Mouse (Mus musculus) hindbrain, embryonic 13.5 days (tissue): Measurements from ENCODE around the gene Hadhb. TPM values are rescaled to one million over a fixed set of nuclear protein-coding genes. Genes with fewer than 3 reads are reported as not detected.
"Not testable (repeated sequence)": the region's sequence is repeated elsewhere in the genome, so short reads cannot be mapped to it uniquely, and the experiment has no call there.

ENCODE experiments used
- ATAC-seq: fragments of 200-750 bp; cut with Nextera tagmentation; 2 replicates; pipeline ENCODE4 v1.8.0; 2017; ENCODE audit warnings: moderate TSS enrichment; ENCODE audit not compliant: low FRiP score
- H3K27ac ChIP-seq: fragments of 300-500 bp; sonication (generic); 2 replicates; pipeline ENCODE4 v1.5.1; 2015; ENCODE audit warnings: inconsistent platforms, mild to moderate bottlenecking, moderate library complexity
- H3K27me3 ChIP-seq: fragments of 300-500 bp; sonication (generic); 2 replicates; pipeline ENCODE4 v1.6.1; 2015; ENCODE audit warnings: mild to moderate bottlenecking, inconsistent platforms
- H3K36me3 ChIP-seq: fragments of 300-500 bp; sonication (generic); 2 replicates; pipeline ENCODE4 v1.6.1; 2015; ENCODE audit warnings: mild to moderate bottlenecking, inconsistent platforms
- H3K4me1 ChIP-seq: fragments of 300-500 bp; sonication (generic); replicated peaks from 2 replicates; pipeline ENCODE4 v1.6.1; 2015; ENCODE audit warnings: inconsistent platforms
- H3K4me2 ChIP-seq: fragments of 300-500 bp; sonication (generic); 2 replicates; pipeline ENCODE4 v1.6.1; 2015; ENCODE audit warnings: inconsistent platforms, mild to moderate bottlenecking, moderate library complexity
- H3K4me3 ChIP-seq: fragments of 300-500 bp; sonication (generic); 2 replicates; pipeline ENCODE4 v1.5.1; 2015; ENCODE audit warnings: mild to moderate bottlenecking, inconsistent platforms
- H3K9ac ChIP-seq: fragments of 300-500 bp; sonication (generic); 2 replicates; pipeline ENCODE4 v1.6.1; 2015; ENCODE audit warnings: mild to moderate bottlenecking, inconsistent platforms
- H3K9me3 ChIP-seq: fragments of 300-500 bp; sonication (generic); 2 replicates; pipeline ENCODE4 v1.6.1; 2016; ENCODE audit warnings: inconsistent platforms
- WGBS: fragments of 180-500 bp; shearing (Covaris S2); methylation state at CpG from one replicate; pipeline ENCODE4 v1.1.7; 2015; 5-methylcytosine and 5-hydroxymethylcytosine counted together
- polyA plus RNA-seq: library from polyadenylated mRNA; unstranded; fragments of >200 nt; fragmentation: Nextera tagmentation; extraction: Ambion mirVana; gene quantifications from 2 replicates; pipeline ENCODE4 v1.2.1, GENCODE M21; 2015

Gene Hadhb
- polyA plus RNA-seq, 1 experiment from 2014 or later: 70.7 TPM

DNA sequence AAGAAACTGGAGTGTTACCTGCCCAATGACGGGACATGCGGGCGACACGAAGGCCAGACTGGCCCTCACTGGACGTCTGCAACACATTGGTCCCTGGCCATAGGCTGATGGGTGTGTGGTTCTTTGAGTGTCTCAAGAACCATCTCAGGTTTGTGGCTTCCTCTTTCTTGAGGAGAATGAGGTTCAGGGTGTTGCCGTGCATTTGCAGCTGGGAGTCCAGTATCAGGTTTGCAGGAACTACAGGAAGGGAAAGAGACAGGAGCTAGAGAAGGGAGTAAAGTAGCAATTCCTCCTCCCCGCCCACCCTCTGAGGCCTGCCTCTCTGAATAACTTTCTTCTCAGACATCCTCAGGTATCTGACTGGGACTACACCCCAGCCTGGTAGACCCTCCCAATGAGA lies 47.2 kb downstream of the Hadhb start:
- no peak for ATAC-seq
- no peak overlapping the region for H3K4me2 ChIP-seq
- H3K9ac ChIP-seq: no peak overlapping the region
- WGBS: 92% methylated on average over 7 of the region's 7 CpGs
- no peaks in the 10 kb centered on the region for H3K27me3 ChIP-seq
- no peaks in the 10 kb centered on the region for H3K36me3 ChIP-seq
- H3K4me1 ChIP-seq: no peaks in the 10 kb centered on the region
- no peak overlapping the region for H3K4me3 ChIP-seq
- H3K9me3 ChIP-seq: no peaks in the 10 kb centered on the region
- H3K27ac ChIP-seq: no peak overlapping the region

DNA sequence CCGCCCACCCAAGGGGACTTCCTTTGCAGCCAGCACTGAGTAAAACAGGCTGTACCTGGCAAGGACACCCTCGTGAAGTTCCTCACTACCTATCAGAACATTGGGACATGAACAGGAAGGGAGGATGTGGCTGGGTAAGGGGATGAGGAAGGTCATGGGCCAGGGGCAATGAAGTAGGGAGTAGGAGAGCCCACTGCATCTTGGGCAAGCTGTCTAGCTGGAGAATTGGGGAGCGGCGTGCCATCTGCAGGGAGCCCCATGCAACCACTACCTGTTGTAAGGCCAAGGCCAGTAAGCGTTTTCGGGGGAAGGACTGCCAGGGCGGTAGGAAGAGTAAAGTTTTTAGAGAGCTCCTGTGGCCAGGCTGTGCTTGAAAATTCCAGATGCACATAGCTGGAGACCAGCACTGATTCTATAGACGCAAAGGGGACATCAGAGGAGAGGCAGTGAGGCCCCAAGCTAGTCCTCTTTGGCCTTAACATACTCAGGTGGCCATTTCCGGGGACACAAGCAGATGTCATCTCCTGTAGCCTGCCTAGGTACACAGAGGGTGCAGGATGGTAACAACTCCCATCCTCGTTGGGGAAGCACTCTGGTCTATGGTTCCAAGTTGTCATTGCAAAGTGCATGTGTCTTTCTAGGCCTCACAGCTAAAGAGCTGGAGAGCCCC lies 48.3 kb downstream of the Hadhb start:
- Histone ChIP-seq H3K4me3 (no peak overlapping the region), H3K4me2 (no peak overlapping the region), H3K9ac (no peak overlapping the region), H3K27me3 (no peaks in the 10 kb centered on the region), H3K36me3 (no peaks in the 10 kb centered on the region), H3K9me3 (no peaks in the 10 kb centered on the region), H3K4me1 (no peaks in the 10 kb centered on the region), H3K27ac (no peak overlapping the region)
- 86% methylated on average over 10 of the region's 10 CpGs for WGBS
- ATAC-seq: no peak

DNA sequence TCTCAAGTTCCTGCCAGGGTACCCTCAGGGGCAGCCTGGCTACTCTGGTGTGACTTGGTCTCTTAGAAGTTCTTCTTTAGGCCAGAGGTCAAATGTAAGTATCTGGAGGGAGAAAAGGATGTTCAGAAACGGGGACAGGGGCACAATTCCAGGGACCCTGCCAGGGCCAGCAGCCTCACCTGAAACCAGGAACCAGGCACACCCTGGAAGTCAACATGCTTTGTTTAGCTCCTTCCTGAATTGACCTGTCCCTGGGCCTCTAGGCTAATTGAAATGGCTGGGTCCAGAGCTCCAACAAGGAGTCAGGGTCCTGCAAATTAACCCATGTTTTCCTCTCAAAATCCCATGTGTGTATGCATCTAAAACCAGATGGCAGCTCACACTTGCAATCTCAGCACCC lies 49.4 kb downstream of the Hadhb start:
- no peaks in the 10 kb centered on the region for H3K36me3 ChIP-seq
- no peak overlapping the region for H3K27ac ChIP-seq
- no peaks in the 10 kb centered on the region for H3K9me3 ChIP-seq
- H3K4me1 ChIP-seq: no peaks in the 10 kb centered on the region
- no peaks in the 10 kb centered on the region for H3K27me3 ChIP-seq
- no peak overlapping the region for H3K4me3 ChIP-seq
- H3K4me2 ChIP-seq: no peak overlapping the region
- ATAC-seq: no peak
- H3K9ac ChIP-seq: no peak overlapping the region
- WGBS: 52% methylated on average over 1 of the region's 1 CpGs

DNA sequence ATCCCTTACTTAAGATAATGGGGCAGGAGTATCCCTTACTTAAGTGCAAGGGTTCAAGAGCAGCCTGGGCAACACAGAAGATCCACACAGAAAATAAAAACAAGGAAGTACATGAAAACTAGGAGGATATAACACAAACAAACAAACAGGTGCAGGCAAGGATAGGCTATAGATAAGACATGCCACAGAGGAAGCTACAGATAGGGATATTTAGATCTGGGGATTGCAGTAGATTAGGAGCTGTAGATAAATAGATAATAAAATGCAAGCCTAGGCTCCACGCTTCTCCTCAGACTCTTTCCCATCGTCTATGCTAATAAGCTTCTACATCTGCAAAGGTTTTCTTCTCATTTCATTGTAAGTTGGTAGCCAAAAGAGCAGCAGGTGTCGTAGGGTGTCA lies 50.0 kb downstream of the Hadhb start:
- WGBS: 61% methylated on average over 3 of the region's 3 CpGs

DNA sequence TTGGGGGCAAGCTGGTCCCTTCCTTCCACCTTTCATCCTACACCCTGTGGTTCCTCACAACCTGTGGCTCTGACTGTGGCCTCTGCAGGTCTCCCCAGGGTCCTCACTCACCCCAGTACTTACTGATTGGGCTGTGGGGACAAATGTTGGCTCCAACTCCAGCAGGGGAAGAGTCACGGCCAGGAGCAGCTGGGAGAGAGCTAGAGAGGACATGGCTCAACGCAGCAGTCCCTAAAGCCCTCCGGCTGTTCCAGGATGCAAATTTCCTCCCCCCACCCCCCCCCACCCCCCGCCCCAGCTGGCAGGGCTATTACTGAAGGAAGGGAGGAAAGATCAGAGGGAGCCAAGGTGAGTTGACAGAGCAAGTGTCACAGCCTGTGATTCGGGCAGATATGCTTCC lies 50.4 kb downstream of the Hadhb start, which contains the start of gene Adgrf3:
Adgrf3 (minus strand) TSS at position 230 of the 400 bp plus-strand sequence.
- no peak for ATAC-seq
- Histone ChIP-seq H3K27me3 (no peaks in the 10 kb centered on the region), H3K27ac (no peak within 1 kb of the TSS), H3K4me3 (no peak within 1 kb of the TSS), H3K4me1 (no peaks in the 10 kb centered on the region), H3K4me2 (no peak within 1 kb of the TSS), H3K36me3 (no peaks in the 10 kb centered on the region), H3K9ac (no peak within 1 kb of the TSS), H3K9me3 (no peaks in the 10 kb centered on the region)
- WGBS: 35% methylated on average over 5 of the region's 5 CpGs

More for the DNA sequence above, 50.0 kb downstream of the Hadhb start:
- Histone ChIP-seq H3K9me3 (no peaks in the 10 kb centered on the region), H3K27ac (no peak overlapping the region), H3K4me3 (no peak overlapping the region), H3K4me2 (no peak overlapping the region), H3K36me3 (no peaks in the 10 kb centered on the region), H3K9ac (no peak overlapping the region), H3K4me1 (no peaks in the 10 kb centered on the region), H3K27me3 (no peaks in the 10 kb centered on the region)
- no peak for ATAC-seq

DNA sequence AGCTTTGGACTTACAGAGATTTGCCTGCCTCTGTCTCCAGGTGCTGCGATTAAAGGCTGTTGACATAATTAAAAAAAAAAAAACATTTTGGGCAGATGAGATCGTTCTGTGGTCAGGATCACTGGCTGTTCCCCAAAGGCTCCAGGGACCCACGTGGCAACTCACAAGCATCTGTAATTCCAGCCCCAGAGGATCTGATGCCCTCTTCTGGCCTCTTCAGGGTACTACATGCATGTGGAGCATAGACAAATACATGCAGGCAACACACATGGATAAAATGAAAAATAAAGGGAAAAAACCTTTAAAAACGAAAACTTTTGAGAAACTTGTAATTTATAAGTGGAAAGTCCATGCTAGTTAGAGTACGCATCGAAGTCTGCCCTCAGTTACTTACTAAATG lies 52.2 kb downstream of the Hadhb start:
- Histone ChIP-seq H3K9ac (no peak overlapping the region), H3K4me3 (no peak overlapping the region), H3K36me3 (no peaks in the 10 kb centered on the region), H3K4me2 (no peak overlapping the region), H3K9me3 (no peaks in the 10 kb centered on the region), H3K27me3 (no peaks in the 10 kb centered on the region), H3K4me1 (no peaks in the 10 kb centered on the region), H3K27ac (no peak overlapping the region)
- 68% methylated on average over 6 of the region's 6 CpGs for WGBS
- no peak for ATAC-seq

DNA sequence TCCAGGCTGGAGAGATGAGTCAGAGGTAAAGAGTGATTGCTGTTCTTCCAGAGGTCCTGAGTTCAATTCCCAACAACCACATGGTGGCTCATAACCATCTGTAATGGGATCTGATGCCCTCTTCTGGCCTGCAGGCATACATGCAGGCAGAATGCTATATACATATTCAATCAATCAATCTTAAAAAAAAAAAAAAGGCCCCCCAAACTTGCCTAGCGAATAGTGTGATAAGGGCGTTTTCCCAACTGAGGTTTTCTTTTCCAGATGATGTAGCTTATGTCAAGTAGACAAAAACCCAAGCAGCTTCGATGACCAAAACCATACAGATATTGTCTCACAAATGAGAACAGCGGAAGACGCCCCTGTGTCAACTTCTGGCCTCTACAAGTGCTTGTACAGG lies 55.7 kb downstream of the Hadhb start:
- H3K27me3 ChIP-seq, H3K4me1 ChIP-seq, H3K36me3 ChIP-seq, H3K9me3 ChIP-seq, H3K4me2 ChIP-seq, H3K9ac ChIP-seq, H3K27ac ChIP-seq, ATAC-seq, H3K4me3 ChIP-seq: not testable (repeated sequence)
- 91% methylated on average over 5 of the region's 5 CpGs for WGBS

DNA sequence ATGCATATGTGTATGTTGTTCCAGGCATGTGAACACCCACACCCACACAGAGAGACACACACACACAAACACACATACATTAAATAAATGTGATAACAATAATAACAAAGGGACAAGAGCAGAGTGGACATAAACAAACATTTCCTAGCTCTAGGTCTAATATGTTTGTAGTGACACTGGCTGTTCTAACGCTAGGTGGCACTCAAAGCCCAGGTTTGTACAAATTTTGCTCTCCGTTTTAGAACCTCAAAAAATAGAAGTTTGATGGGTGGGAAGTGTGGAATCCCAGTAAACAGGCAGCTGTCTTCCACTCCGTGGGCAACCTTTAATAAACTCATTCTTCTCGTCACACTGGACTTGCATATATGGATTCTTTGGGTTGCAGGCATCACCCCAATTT lies 59.8 kb downstream of the Hadhb start:
- Histone ChIP-seq H3K9ac (no peak overlapping the region), H3K4me1 (no peaks in the 10 kb centered on the region), H3K27me3 (no peaks in the 10 kb centered on the region), H3K36me3 (no peaks in the 10 kb centered on the region), H3K4me2 (no peak overlapping the region), H3K9me3 (no peaks in the 10 kb centered on the region), H3K27ac (no peak overlapping the region), H3K4me3 (no peak overlapping the region)
- WGBS: 12% methylated on average over 4 of the region's 4 CpGs
- no peak for ATAC-seq

DNA sequence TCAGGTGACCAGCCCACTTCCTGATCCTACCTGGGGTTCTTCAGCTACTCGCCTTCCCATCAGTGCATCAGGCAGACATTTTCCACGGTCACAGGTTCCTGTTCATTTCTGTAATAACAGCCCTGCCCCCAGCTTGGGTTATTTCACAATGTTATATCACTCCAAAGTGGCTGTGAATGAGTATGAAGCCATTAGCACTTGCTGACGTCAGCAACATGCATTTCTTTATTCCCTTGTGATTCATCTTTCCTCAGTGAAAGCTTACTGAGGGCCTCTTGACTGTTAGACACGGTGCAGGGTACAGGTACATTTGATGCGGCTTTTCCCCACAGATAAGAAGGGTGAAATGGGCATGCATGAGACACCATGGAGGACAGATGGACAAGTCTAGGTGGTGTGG lies 60.9 kb downstream of the Hadhb start:
- Histone ChIP-seq H3K4me2 (no peak overlapping the region), H3K4me3 (no peak overlapping the region), H3K27ac (no peak overlapping the region), H3K36me3 (no peaks in the 10 kb centered on the region), H3K9me3 (no peaks in the 10 kb centered on the region), H3K27me3 (no peaks in the 10 kb centered on the region), H3K9ac (no peak overlapping the region), H3K4me1 (no peaks in the 10 kb centered on the region)
- WGBS: 83% methylated on average over 5 of the region's 5 CpGs
- no peak for ATAC-seq

DNA sequence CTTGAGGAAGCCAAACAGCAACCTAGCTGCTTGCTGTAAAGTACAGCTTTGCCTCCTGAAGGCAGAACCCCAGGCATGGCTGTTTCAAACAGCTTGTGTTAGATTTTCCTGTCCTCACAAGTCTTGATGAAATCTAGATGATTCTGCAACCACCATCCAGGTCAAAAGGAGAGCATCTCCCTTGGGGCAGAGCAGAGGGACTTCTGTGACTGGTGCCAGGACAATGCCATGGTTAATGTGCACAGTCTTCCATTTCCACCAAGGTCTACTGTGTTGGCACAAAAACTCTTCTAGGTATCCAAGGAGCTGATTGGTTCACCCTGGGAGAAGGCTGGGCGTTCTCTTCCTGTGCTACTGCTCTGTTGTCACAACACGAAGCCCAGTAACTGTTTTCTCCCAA lies 64.7 kb downstream of the Hadhb start:
- no peaks in the 10 kb centered on the region for H3K9me3 ChIP-seq
- no peak overlapping the region for H3K4me3 ChIP-seq
- H3K27me3 ChIP-seq: no peaks in the 10 kb centered on the region
- H3K36me3 ChIP-seq: peaks cover 5% of the 10 kb centered on the region; the same call in 1 of the 2 replicates
- no peaks in the 10 kb centered on the region for H3K4me1 ChIP-seq
- WGBS: 89% methylated on average over 2 of the region's 2 CpGs
- ATAC-seq: no peak
- no peak overlapping the region for H3K4me2 ChIP-seq
- no peak overlapping the region for H3K9ac ChIP-seq
- no peak overlapping the region for H3K27ac ChIP-seq

DNA sequence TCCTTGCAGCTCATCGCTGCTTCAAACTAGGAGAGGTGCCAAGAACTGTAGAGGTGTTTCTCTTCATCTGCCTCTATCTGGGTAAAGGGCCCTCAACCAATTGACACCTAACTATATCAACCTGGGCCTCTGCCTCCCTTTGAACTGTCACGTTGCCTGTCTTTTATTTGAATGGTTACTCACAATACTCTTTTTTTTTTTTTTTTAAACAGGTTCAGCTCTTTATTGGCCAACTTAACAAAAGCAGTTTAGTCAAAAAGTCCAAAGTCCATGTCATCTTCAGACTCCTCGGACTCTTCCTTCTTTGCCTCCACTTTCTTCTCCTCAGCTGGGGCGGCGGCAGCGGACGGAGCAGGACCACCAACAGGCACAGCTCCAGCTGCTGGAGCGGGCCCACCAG lies 65.6 kb downstream of the Hadhb start:
- H3K4me3 ChIP-seq: no peak overlapping the region
- WGBS: 89% methylated on average over 8 of the region's 8 CpGs
- H3K4me2 ChIP-seq: no peak overlapping the region
- no peak for ATAC-seq
- no peaks in the 10 kb centered on the region for H3K4me1 ChIP-seq
- H3K27ac ChIP-seq: no peak overlapping the region
- no peak overlapping the region for H3K9ac ChIP-seq
- peaks cover 5% of the 10 kb centered on the region; the same call in 1 of the 2 replicates for H3K36me3 ChIP-seq
- H3K27me3 ChIP-seq: no peaks in the 10 kb centered on the region
- no peaks in the 10 kb centered on the region for H3K9me3 ChIP-seq

DNA sequence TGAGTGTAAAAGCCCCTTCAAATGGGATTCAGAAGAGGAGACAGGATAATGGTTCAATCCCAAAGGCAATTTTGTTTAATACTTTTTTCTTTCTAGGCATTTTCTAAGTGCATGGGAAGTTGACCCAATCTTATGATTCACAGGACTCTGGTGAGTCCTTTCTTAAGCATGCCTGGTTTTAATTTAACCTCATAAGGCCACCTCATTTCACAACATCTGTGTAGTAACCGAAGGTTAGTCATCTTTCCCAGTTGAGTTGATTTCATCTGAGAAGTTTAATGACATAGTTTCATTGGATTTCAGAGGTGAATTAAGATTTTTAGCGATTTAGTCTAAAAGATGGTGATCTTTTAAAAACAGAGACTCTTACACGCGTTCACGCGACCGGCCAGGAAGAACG lies 67.6 kb downstream of the Hadhb start:
- no peak overlapping the region for H3K4me2 ChIP-seq
- H3K27me3 ChIP-seq: no peaks in the 10 kb centered on the region
- H3K9ac ChIP-seq: no peak overlapping the region
- no peaks in the 10 kb centered on the region for H3K4me1 ChIP-seq
- H3K4me3 ChIP-seq: no peak overlapping the region
- no peak overlapping the region for H3K27ac ChIP-seq
- no peaks in the 10 kb centered on the region for H3K9me3 ChIP-seq
- H3K36me3 ChIP-seq: peaks cover 5% of the 10 kb centered on the region; the same call in 1 of the 2 replicates
- WGBS: 98% methylated on average over 8 of the region's 8 CpGs
- ATAC-seq: no peak

DNA sequence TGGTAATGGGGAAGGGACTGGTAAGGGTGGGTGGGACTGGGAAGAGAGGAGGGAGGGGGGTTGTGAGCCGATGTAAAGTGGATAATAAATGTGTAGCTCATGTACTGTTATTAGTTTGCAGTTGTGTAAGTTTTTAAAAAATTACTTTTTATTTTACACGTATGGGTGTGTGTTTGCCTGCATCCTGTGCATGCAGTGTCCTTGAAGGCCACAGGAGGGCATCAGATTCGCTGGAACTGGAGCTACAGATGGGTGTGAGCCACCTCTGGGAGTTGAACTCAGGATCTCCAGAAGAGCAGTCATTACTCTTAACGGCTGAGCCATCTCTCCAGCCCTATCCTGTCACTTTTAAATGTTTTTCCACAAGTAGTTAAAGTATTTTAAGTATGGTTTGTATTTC lies 75.9 kb downstream of the Hadhb start:
- no peak for ATAC-seq
- no peaks in the 10 kb centered on the region for H3K9me3 ChIP-seq
- no peak overlapping the region for H3K9ac ChIP-seq
- H3K4me2 ChIP-seq: no peak overlapping the region
- no peaks in the 10 kb centered on the region for H3K27me3 ChIP-seq
- H3K27ac ChIP-seq: no peak overlapping the region
- H3K36me3 ChIP-seq: peaks cover 9% of the 10 kb centered on the region
- 83% methylated on average over 4 of the region's 4 CpGs for WGBS
- H3K4me3 ChIP-seq: no peak overlapping the region
- peaks cover 33% of the 10 kb centered on the region for H3K4me1 ChIP-seq
